Mouse (Mus musculus) thymus, adult 2 months (tissue): Measurements from ENCODE around the gene Zfp385a. TPM values are rescaled to one million over a fixed set of nuclear protein-coding genes. Genes with fewer than 3 reads are reported as not detected.

Source experiments
- DNase-seq: peaks from one replicate; pipeline ENCODE4 v3.0.0; 2021
- H3K27ac ChIP-seq: fragments of 200-500 bp; 2 replicates; pipeline ENCODE4 v1.5.1; 2012; ENCODE audit warnings: low read length, control low read depth; ENCODE audit not compliant: control insufficient read depth, insufficient read depth
- H3K27me3 ChIP-seq: fragments of 200-500 bp; 2 replicates; pipeline ENCODE4 v1.6.1; 2012; ENCODE audit warnings: mild to moderate bottlenecking, low read length, moderate library complexity, mixed read lengths; ENCODE audit not compliant: control insufficient read depth, insufficient read depth
- H3K36me3 ChIP-seq: fragments of 200-500 bp; 2 replicates; pipeline ENCODE4 v1.6.1; 2012; ENCODE audit warnings: mild to moderate bottlenecking, low read length, moderate library complexity; ENCODE audit not compliant: control insufficient read depth, insufficient read depth
- H3K4me1 ChIP-seq: fragments of 200-500 bp; replicated peaks from 2 replicates; pipeline ENCODE4 v1.6.1; 2012; ENCODE audit warnings: low read length; ENCODE audit not compliant: control insufficient read depth, insufficient read depth
- H3K4me3 ChIP-seq: fragments of 200-500 bp; 2 replicates; pipeline ENCODE4 v1.5.1; 2012; ENCODE audit warnings: mild to moderate bottlenecking, low read length, control low read depth, moderate library complexity; ENCODE audit not compliant: control insufficient read depth, insufficient read depth
- CTCF ChIP-seq: fragments of 200-500 bp; IDR thresholded peaks from 2 replicates; pipeline ENCODE4 v1.5.1; 2012; ENCODE audit warnings: mild to moderate bottlenecking, control low read depth, low read length, moderate library complexity, borderline replicate concordance; ENCODE audit not compliant: control insufficient read depth, poor library complexity, insufficient read depth; ENCODE audit errors: extremely low read depth
- POLR2A ChIP-seq: fragments of 200-500 bp; IDR thresholded peaks from 2 replicates; pipeline ENCODE4 v1.6.1; 2012; ENCODE audit warnings: mild to moderate bottlenecking, low read length, control low read depth, moderate library complexity; ENCODE audit not compliant: control insufficient read depth, poor library complexity, insufficient read depth; ENCODE audit errors: extremely low read depth
- WGBS: fragments of 180-500 bp; shearing (Covaris S2); methylation state at CpG from one replicate; pipeline ENCODE4 v1.1.7; 2018; 5-methylcytosine and 5-hydroxymethylcytosine counted together
- polyA plus RNA-seq: library from polyadenylated mRNA; depleted of rRNA; stranded (reverse); fragments of >200 nt; gene quantifications from 2 replicates; pipeline ENCODE4 v1.2.3, GENCODE M21; 2012

The Zfp385a gene
- polyA plus RNA-seq, 1 experiment: 18.6 TPM

GRCm38 (mm10) chr15:103300067-103300471 is 39.8 kb downstream of the Zfp385a start:
- no peak for DNase-seq
- no peak overlapping the region for H3K4me3 ChIP-seq
- H3K27ac ChIP-seq: no peak overlapping the region
- no peaks in the 10 kb centered on the region for H3K27me3 ChIP-seq
- TF ChIP-seq CTCF: no peak
- TF ChIP-seq POLR2A: no peak
- peaks cover 13% of the 10 kb centered on the region; the same call in 1 of the 2 replicates for H3K4me1 ChIP-seq
- peaks cover 25% of the 10 kb centered on the region for H3K36me3 ChIP-seq
- WGBS: 88% methylated on average over 18 of the region's 18 CpGs

DNA sequence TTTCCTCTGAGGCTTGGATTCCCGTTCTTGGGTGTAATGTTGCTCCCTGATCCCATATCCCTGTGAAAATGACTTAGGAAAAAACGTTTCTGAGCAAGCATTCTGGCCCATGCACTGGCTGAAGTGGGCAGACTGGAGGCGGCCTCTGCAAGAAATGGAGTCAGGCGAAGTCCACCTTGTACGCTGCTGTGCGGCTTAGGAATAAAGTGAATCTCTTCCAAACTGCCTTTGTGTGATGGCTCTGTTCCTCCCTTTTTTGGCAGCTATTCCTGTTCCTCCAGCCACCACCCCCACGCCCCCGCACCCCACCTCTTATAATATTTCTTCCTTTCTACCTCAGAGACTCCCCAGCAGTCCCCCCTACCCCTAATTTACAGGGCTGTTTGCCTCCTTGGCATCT is 40.2 kb downstream of the Zfp385a start:
- Histone ChIP-seq H3K27me3 (no peaks in the 10 kb centered on the region), H3K27ac (no peak overlapping the region), H3K36me3 (peaks cover 25% of the 10 kb centered on the region), H3K4me1 (peaks cover 12% of the 10 kb centered on the region; the same call in 1 of the 2 replicates), H3K4me3 (no peak overlapping the region)
- no peak for DNase-seq
- TF ChIP-seq POLR2A (no peak), CTCF (no peak)
- 94% methylated on average over 8 of the region's 8 CpGs for WGBS

GRCm38 (mm10) chr15:103298861-103299616 is 40.9 kb downstream of the Zfp385a start:
- no peak for DNase-seq
- TF ChIP-seq CTCF (no peak), POLR2A (no peak)
- 89% methylated on average over 5 of the region's 5 CpGs for WGBS
- Histone ChIP-seq H3K27ac (no peak overlapping the region), H3K4me3 (no peak overlapping the region), H3K36me3 (peaks cover 25% of the 10 kb centered on the region), H3K27me3 (no peaks in the 10 kb centered on the region), H3K4me1 (peaks cover 7% of the 10 kb centered on the region; the same call in 1 of the 2 replicates)

GRCm38 (mm10) chr15:103298026-103298425 is 41.9 kb downstream of the Zfp385a start:
- no peak overlapping the region for H3K4me3 ChIP-seq
- WGBS: 90% methylated on average over 3 of the region's 3 CpGs
- TF ChIP-seq POLR2A (no peak), CTCF (no peak)
- no peak overlapping the region for H3K27ac ChIP-seq
- H3K27me3 ChIP-seq: no peaks in the 10 kb centered on the region
- peaks cover 28% of the 10 kb centered on the region for H3K36me3 ChIP-seq
- no peak for DNase-seq
- peaks cover 7% of the 10 kb centered on the region; the same call in 1 of the 2 replicates for H3K4me1 ChIP-seq

GRCm38 (mm10) chr15:103297313-103297712 is 42.6 kb downstream of the Zfp385a start:
- H3K4me1 ChIP-seq: peaks cover 7% of the 10 kb centered on the region; the same call in 1 of the 2 replicates
- no peak overlapping the region for H3K27ac ChIP-seq
- no peaks in the 10 kb centered on the region for H3K27me3 ChIP-seq
- DNase-seq: no peak
- TF ChIP-seq CTCF (no peak), POLR2A (no peak)
- peaks cover 32% of the 10 kb centered on the region for H3K36me3 ChIP-seq
- 95% methylated on average over 6 of the region's 6 CpGs for WGBS
- no peak overlapping the region for H3K4me3 ChIP-seq

GRCm38 (mm10) chr15:103295851-103296250 is 44.0 kb downstream of the Zfp385a start:
- Histone ChIP-seq H3K27ac (no peak overlapping the region), H3K27me3 (no peaks in the 10 kb centered on the region), H3K4me3 (no peak overlapping the region), H3K36me3 (peaks cover 47% of the 10 kb centered on the region), H3K4me1 (peaks cover 7% of the 10 kb centered on the region; the same call in 1 of the 2 replicates)
- TF ChIP-seq POLR2A: no peak
- TF ChIP-seq CTCF: no peak
- DNase-seq: no peak
- WGBS: 9% methylated on average over 5 of the region's 5 CpGs
